Mouse (Mus musculus) hindlimb bud, embryonic 11.5 days (tissue): ENCODE measurements at regions not wholly inside any gene's neighbourhood (a gene's known extent, or its start where the extent isn't known, plus 50 kb on each side); places are given as distances from the start of the nearest gene placed in this dataset.

Experiments
- DNase-seq: peaks from one replicate; pipeline ENCODE4 v3.0.0-alpha.2; 2012; ENCODE audit warnings: low read depth, low spot score; ENCODE audit errors: extremely low spot score

DNA sequence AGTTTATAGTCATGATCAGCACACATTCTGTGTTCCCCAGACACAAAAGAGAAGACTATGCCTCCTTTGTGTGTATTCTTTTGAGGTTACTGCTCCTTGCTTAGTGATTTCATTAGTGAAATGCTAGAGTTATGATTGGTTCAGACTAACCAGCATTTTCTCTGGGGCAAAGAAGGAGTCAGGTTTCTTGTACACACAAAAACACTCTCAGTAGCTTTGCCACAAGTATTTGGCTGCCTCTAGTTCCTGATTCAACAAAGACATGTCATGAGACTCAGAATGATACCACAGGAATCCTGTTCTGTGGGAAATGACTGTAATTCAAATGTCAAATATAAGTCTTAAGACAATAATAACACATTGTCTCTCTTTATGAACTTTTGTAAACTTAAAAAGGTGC, 86.9 kb downstream of the Alx1 start:
- DNase-seq = no peak

DNA sequence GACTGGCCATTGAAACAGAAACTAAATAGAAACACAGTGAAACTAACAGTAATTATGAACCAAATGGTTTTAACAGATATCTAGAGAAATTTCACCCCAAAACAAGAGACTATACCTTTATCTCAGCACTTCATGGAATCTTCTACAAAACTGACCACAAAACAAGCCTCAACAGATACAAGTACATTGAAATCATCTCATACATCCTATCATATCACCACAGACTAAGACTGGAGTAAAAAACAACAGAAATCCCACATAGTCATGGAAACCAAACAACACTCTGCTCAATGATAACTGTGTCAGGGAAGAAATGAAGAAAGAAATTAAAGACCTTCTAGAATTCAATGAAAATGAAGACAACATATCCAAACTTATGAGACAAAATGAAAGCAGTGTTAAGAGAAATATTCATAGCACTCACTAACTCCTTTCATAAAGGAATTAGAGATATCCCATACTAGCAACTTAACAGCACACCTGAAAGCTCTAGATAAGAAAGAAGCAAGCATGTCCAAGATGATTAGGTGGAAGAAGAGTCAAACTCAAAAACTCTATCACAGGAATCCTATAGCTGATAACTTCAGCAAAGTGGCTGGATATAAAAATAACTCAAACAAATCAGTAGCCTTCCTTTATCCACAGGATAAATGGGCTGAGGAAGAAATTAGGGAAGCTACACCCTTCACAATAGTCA, 89.0 kb downstream of the Alx1 start:
- no peak for DNase-seq

DNA sequence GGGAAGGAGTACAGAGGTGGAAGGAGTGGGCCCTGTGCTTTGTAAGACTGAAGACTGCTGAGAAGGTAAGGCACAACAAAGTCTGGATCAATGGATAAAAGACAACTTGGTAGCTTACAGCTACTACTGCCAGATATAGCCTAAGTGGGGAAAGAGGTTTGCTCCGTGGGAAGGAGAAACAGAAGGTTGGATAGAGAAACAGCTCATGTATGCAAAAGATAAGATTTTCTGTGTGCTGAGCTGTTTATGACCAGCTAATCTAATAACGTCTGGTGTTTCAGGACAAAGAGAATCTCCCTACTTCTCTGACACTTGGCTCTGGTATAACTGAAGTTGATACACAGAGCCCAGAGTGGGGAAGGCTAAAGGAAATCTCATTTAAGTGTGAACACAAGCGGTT, 98.6 kb downstream of the Alx1 start:
- DNase-seq = no peak

DNA sequence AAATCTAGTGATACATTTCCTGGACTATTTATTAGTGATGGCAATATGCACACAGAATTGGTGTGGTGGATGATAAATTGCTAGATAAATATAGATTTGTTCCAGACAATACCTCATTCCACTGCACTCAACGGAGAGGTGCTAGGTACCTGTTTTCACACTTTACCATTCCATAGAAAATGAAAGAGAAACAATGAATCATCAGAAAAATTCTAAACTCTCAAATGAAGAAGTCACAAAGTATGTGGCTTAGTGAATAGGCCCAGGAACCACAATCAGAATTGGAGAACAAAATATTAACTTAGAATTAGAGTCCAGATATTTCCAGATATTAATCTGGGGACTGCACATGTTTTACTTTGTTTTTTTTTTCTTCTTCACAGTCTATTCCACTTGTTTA, 101.4 kb downstream of the Alx1 start:
- DNase-seq = no peak

DNA sequence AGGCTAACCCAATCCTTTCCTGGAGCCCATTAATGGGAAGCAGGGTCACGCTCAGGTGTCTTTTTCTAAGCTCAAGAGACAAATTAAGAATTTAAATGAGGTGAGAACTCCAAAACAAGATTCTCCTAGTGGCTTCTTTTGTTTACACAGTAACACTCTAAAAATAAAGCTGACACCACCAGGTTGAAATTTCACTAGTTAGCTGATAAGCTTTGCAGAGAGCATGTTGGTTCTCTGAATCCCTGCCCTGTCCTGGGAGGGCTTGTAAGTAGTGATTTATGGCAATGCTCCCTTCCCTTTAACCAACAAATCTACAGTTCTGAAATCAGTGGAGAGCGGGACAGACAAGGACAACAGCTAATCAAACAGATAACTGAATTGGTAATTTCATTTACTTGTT, 132.6 kb downstream of the Alx1 start:
- DNase-seq = no peak

DNA sequence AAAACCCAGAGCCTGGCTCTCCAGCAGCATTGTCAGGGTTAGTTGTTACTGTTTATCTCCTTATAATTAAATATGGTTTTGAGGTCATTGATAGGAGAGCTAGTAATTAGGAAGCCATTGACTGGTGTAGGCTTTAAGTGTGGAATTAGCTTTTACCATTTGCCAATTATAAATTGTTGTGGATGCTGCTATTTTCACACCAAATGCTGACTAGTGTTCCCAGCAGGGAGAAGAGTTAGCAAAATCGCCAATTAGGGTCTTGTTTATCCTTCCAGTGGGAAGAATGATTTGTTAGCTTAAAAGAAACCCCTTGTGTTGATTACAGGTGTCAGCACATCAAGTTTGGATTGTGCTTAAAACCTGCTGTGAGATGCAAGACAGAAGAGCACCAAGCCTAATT, 134.1 kb downstream of the Alx1 start:
- no peak for DNase-seq

DNA sequence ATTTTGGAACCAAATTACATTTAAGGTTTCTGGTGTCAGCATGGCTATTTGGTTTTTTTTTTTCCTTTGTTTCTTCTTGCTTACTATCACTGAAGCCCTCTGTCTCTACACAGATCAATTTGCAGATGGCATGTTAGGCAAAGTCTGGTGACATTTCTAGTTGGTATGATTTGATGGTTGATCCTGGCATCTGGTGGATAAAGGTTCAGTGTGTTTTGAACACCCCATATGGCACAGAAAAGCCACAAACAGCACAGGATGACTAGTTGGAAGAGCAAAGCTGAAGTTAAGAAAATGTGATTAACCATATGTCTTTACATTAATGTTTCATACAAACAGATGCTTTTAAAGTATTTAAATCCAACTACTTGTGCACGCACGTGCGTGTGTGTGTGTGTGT, 137.6 kb downstream of the Alx1 start:
- no peak for DNase-seq

DNA sequence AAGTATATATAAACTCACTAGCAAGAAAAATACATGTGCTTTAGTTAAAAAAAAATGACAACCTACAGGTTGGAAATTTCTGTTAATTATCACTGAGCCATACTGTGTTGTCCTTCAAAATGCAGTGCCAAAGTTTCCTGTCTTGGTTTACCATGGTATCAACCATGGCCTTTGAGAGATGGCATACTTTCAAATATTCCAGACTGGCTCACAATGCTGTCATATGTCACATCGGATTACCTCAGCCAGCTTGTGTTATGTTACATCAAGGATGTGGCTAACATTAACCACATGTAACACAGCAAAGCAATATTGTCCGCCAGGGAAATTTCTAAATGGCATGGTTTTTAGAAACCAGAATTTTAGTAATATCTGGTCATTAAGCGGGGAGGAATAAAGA, 140.3 kb downstream of the Alx1 start:
- DNase-seq = no peak

DNA sequence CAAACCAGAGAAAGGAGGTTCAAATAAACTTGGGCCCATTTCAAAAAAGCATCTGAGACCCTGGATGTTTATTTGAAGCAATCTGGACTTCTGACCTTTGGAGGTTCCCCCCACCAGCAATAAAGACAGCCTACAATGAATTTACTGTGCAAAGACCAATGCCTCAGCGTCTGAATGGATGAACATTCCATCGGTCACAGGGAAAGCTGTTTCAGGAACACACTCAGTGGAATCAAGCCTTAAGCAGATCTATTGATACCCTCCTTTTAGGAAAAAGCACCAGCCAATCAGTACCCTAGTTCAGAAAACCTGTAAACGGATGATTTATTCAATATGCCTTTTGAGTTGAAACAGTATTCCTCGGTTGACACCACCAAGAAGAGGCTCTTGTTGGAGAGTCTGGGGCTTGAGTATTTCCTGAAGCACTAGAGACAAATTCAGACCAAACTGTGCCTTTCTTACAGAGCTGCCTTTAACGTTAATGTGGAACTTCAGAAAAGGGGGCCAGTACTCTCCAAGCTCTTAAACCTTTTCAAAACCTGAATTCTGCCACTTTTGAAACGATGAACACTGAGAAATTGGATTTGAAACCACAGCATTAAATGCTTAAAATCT, 148.1 kb downstream of the Alx1 start:
- DNase-seq = no peak

DNA sequence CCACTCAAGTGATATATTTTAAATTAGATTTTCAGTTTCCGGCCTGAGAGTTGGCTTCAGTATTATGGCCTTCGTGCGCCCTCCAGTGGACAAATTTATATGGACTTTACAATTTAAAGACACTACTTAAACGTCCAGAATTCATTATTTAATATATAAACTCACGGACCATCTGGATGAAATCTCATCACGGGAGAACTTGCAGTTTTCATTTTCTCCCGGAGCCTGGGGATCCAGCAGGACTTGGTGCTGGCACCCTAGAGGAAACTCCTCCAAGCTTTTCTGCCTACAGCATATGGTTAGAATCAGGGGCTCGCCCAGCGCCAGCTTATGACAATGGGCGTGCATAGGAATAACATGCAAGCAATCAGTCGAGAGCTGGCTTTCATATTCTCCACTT, 152.0 kb downstream of the Alx1 start:
- no peak for DNase-seq

DNA sequence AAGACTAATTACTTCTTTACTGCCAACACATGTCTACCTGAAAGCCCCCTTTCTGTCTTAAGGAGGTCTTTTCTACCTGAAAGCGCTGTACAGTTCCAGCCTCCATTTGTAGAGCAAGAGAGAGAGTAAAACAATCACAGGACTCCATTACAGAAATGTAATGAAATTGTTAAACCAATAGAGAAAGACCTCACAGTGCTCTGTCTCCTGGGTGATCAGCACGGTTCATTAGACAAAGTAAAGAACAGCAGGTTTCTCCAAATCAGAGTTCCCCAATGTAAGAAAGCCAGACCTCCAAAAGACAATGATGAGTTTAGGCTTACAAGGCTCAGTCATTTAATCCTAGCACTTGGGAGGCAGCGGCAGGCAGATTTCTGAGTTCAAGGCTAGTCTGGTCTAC, 153.1 kb downstream of the Alx1 start:
- DNase-seq = no peak

DNA sequence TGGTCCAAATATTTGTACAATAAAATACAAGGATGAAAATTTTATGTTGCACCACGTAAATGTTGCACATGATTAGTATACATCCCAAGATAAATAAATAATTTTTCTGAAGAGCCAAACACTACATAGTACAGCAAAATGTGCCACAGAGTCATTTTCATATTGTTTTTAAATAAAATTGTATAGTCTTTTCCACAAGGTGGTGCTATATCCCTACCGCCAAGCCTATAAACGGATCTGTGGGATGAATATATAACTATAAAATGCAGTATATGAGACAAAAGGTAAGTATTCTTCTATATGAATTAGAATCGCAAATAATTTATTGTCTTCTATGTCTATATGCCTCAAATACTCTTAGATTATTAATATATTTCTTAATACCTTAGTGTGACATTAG, 163.1 kb downstream of the Alx1 start:
- no peak for DNase-seq

DNA sequence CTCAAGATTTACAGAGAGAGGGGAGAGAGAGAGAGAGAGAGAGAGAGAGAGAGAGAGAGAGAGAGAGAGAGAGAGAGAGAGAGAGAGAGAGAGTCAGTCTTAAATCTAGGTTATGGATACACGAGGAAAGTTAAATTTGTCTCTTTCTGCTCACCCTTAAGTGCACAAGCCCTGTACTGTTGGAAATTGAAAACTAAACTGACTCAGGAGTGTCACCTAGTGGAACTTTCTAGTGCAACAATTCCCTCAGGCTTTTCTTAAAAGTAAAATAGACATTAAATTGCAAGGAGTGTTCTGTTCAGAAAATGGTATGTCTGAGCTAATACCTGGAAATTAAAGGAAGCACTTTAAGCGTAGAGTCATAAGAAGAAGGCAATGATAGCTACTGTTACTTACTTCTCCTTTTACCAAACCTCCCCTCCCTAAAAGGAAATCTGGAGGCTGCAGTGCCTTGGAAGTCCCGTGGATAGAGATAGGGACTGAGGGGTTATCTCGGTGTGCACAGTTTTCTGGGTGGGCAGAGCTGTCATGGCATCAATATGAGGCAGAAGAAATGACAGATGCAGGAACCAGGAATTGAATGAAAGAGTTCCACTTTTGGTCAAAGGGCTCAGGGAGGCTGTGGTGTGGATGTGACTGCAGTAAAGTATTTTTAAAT, 193.3 kb downstream of the Alx1 start:
- DNase-seq = peak; percentile 26

DNA sequence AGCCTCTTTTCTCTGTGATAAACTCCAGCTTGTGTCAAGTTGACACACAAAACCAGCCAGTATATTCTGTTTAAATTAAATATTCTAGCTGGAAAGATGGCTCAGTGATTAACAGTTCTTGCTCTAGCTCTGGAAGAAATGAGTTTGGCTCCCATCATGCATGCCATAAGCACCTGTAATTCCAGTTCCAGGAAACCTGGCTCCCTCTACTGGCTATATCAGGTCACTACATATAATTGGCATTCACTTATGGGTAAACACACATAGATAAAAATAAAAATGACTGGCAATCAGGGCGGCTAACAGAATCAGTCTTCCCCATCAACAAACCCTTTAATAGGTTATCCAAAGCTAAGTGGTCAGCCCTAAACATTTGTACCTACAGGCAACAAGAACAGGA, 194.2 kb downstream of the Alx1 start:
- DNase-seq = no peak

DNA sequence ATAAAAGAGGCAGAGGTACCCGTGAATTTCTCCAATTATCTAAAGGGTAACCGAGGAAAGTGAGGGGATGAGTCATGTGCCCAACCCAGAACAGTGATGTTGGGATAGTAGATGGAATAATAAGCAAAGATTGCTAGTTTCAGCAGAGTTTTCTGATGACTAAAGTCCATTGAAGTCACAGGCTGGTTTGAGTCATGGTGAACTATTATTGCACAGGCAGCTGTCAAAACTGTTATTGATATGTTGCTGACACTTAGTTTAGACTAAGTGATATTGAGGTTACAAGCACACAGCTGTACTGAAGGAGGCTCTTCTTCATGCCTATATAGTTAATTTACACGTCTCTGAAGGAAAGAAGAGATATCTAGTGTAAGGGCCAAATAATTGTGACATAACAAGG, 200.4 kb downstream of the Alx1 start:
- no peak for DNase-seq

DNA sequence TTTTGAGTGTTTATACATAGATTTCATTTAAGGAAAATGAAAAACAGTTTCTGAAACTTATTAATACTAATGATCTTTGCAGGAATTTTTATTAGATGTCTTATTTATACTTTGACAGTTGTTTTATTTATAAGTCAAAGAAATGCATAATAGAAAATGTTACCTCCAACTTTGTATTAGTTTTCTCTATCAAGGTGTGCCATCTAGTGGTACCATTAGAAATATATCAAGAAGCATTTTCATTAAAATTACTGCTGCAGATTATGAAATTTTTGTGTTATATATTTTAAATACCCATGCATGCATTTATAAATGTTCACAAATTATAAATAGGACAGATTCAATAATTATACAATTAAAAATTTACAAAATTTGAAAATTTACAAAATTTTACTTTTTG, 206.6 kb downstream of the Alx1 start:
- DNase-seq = no peak

DNA sequence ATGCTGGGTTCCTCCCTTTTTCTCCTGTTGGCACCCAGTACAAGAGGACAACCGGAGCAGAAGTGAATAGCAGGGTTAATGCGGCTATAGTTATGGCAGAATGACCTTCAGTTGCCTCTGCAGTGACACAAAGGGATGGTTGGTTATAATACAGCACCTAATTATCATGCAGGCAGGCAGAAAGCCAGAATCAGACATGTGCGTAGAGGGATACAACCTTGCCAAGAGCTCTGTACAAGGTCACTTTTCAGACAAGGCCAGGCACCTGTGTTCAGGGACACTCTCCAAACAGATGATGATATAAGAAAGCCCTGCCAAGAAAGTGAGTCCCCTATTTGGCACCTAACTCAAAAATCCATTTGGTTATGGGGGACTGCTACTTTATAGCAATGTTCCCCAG, 228.6 kb downstream of the Alx1 start:
- DNase-seq = no peak

DNA sequence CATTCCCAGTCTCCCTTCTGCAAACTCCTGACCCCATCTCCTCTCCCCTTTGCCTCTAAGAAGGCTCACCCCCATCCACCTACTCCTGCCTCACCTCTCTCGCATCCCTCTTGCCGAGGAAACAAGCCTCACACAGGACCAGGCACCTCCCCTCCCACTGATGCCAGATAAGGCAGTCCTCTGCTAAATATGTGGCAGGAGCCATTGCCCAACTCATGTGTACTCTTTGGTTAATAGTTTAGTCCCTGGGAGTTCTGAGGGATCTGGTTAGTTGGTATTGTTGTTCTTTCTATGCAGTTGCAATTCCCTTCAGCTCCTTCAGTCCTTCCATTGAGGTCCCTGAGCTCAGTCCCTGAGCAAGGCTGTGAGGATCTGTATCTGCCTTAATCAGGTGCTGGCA, 250.8 kb downstream of the Alx1 start:
- DNase-seq = no peak

DNA sequence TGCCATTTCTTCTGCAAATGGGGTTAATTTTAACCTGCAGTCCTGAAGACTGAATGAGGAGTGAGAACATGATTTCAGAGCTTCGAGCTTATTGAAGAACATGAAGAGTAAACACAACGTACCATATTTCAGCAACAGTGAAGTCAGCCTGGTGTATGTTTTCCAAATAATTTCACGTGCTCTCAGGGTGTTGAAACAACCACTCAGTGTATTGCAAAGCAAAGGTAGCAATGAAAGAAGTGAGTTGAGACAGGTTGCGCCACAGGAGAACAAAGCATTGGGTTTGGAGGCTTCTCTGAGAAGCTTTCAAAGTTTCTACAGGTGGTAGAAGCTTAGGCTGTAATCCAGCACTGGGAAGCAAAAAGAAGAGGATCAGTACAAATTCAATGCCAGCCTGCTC, 251.7 kb downstream of the Rassf9 start:
- no peak for DNase-seq

DNA sequence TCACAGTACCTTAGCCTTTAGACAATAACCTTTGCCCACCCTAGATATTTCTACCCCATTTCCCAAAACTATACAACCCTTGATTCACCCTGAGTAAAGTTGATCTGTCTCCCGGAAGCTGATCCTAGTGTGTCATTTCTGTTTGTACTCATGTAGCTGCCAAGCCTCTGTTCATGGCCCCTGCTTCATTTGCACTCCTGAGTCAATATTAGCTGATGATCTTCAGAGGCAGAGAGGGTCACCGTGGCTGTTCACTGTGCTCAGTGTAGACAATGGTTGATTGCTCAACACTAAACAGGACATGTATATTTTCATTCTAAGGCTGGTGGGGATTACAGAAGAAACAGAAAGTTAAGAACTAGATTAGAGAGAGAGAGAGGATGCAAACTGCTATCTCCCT, 250.4 kb downstream of the Rassf9 start:
- no peak for DNase-seq

DNA sequence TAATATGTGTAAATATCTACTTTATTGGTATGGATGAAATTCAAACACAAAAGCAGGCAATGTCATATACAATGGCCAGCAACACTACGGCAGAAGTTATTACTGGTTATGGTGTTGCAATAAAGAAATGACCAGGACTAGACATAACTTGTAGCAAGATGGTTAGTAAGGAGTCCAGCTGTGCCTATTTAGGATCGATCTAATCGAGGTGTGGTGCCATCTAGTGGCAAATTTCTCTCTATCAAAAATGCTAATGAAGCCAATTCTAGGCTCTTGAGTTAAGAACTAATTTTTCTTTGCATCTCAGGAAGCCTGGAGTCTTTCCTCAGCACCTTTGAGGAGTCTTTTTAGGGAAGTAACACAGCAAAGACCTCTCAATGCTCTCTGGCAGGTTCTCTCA, 223.2 kb downstream of the Rassf9 start:
- no peak for DNase-seq

DNA sequence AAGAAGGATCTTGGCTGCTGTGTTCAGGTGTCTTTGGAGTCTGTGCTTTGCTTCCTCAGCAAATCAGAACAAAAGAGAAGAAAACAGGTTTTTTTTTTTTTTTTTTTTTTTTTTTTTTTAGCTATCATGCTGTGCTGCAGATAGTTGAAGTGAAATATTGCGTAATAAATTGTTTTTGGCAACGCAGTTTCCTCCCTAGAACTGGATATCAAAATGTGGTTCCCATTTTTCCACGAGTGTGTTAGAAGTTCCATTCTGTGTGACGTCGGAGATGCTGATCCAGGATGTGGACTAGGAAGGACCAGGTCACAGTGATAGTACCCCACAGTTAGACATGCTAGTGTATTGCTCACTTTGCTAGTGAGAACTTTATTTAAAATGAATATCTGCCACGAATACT, 220.4 kb downstream of the Rassf9 start:
- no peak for DNase-seq

DNA sequence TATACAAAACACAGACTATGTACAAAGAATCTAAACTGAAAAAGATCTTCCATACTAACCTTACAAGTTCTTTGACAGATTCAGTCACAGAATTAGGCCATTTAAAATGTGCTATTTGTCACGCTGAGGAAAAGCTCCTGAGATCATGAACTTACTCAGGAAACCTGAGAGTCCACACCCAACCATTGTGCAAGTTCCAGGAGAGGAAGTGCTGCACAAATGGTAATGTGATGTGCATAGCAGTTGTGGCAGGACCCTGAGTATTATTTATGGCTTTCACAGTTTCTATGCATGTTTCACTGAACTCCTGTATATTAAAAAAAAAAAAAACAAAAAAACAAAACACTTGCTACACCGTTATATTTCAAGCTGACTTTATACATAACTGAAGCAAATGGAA, 200.2 kb downstream of the Rassf9 start:
- DNase-seq = no peak
